Mouse (Mus musculus) kidney, adult 2 months (tissue): ENCODE results near the gene Nlgn2.

Source experiments
- CTCF ChIP-seq: fragments of 200-500 bp; conservative IDR thresholded peaks from 2 replicates; pipeline ENCODE4 v1.5.1; 2011; ENCODE audit warnings: low read depth, mild to moderate bottlenecking, control low read depth, low read length, moderate library complexity, mixed read lengths; ENCODE audit not compliant: insufficient read depth, insufficient read length
- POLR2A ChIP-seq: fragments of 200-500 bp; IDR thresholded peaks from one replicate; pipeline ENCODE4 v1.6.1; 2011; ENCODE audit warnings: low read depth, low read length, control low read depth

DNA sequence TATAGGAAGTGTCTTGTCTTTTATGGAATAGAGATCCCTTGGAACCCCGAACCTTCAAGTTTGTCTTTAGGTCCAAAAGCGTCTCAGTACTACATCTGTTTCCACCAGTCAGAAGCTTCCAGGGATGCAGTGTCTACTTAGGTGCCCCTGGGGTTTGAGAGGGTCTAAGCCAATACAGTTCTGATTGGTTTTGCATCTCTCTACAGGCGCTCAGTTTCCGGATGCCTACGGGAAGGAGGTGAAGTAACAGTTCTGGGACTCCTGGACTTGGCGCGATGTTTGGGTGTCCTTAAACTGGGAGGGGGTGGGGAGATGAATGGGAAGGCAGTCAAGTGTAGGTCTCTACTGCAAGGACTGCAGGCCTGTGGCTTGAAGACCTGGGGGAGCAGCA is 1.1 kb upstream of the Nlgn2 start:
- TF ChIP-seq CTCF = no peak
- TF ChIP-seq POLR2A = no peak
